Mouse (Mus musculus) heart, adult 18-20 months (tissue): Measurements from ENCODE around the gene Ube2v1. TPM values are rescaled to one million over a fixed set of nuclear protein-coding genes. Genes with fewer than 3 reads are reported as not detected.

Source experiments
- DNase-seq, 2 experiments: peaks; one replicate each; pipeline ENCODE4 v3.0.0; 2021 to 2022; ENCODE audit warnings: mixed read lengths in 1 of 2
- microRNA-seq, 2 experiments: library from miRNA; unstranded; fragments of <30 nt; microRNA quantifications; one replicate each; pipeline ENCODE4 v1.2.0; 2022
- total RNA-seq, 2 experiments: library from RNA; stranded (reverse); gene quantifications; 2 replicates each; pipeline ENCODE4 v1.2.3; 2021

Ube2v1 gene
- total RNA-seq, 2 experiments from 2014 or later: 119 to 126 TPM

DNA sequence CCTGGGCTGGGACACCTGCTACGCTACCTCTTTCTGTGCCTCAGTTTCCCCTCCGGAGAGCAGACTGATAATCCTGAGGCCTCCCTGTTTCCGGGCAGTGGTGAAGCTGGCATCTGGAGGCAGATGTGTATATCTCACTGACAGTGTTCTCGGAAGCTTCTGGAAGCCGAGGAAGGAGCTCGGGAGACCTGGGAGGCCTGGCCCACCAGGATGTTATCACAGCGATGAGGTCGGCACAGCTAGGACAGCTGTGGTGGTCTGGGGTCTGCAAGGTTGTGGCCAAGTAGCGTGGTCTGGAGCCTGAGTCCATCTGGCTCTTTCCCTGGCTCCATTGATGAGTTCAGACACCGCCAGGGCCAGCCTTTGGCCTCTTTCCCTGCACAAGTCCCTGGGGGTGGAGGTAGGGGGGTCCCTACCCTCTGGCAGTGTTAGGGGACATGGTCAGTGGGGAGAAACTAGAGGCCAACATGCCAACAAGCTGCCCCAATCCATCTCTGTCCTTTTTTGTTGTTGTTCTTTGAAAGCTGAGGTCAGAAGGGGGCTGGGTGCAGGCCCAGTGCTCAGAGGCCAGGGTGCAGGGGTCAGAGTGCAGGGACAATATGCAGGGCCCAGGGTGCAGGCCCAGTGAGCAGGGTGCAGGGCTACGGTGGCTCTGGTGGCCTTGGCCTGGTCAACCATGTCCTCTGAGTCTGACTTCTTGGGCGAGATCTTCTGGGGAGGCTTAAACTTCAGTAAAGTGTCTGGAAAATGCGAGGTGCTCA lies 67.2 kb downstream of the Ube2v1 start:
- DNase-seq: no peak

GRCm38 (mm10) chr2:167563703-167564102 lies 68.2 kb downstream of the Ube2v1 start:
- DNase-seq: no peak

- DNase-seq: no peak
Observed at GRCm38 (mm10) chr2:167563035-167563434, 68.9 kb downstream of the Ube2v1 start.

GRCm38 (mm10) chr2:167562101-167562500 lies 69.8 kb downstream of the Ube2v1 start:
- no peak for DNase-seq

GRCm38 (mm10) chr2:167559413-167559812 lies 72.5 kb downstream of the Ube2v1 start:
- no peak for DNase-seq

Small RNAs within 50 kb of the gene (microRNA-seq; reads per million reads assigned to microRNA genes)
- gene Gm22355: 0 reads per million in 2 experiments

Other genes with a start within 250 kb of the Ube2v1 start
- gene Slc9a8, start 210.4 kb downstream of the Ube2v1 start, total RNA-seq: 10 to 100 TPM; 20.5 to 26.8 TPM
- 10 to 100 TPM; 72.0 to 72.3 TPM for gene Rnf114, start 139.4 kb downstream of the Ube2v1 start, total RNA-seq
- gene Spata2, start 139.2 kb downstream of the Ube2v1 start, total RNA-seq: 10 to 100 TPM; 13.1 to 16.4 TPM
- 1 to 10 TPM; 1.2 to 2.1 TPM for gene Snai1, start 93.9 kb downstream of the Ube2v1 start, total RNA-seq
- 10 to 100 TPM in 1 of 2 experiments, 1 to 10 TPM in 1; 9.3 to 17.0 TPM for gene Gm20431, start 29.4 kb upstream of the Ube2v1 start, total RNA-seq
- gene Cebpb, start 56.8 kb upstream of the Ube2v1 start, total RNA-seq: 100 to 1,000 TPM; 127 to 160 TPM
- gene Tmem189, start 57.7 kb upstream of the Ube2v1 start, total RNA-seq: 10 to 100 TPM; 22.0 to 23.0 TPM